Mouse (Mus musculus) lung, embryonic 14.5 days (tissue): ENCODE data around the gene Itgax. TPM values are rescaled to one million over a fixed set of nuclear protein-coding genes. Genes with fewer than 3 reads are reported as not detected.

Experiments used
- ATAC-seq: fragments of 200-750 bp; cut with Nextera tagmentation; 2 replicates; pipeline ENCODE4 v1.8.0; 2017; ENCODE audit warnings: mild to moderate bottlenecking, moderate TSS enrichment, moderate library complexity; ENCODE audit not compliant: insufficient read depth
- DNase-seq: peaks from one replicate; pipeline ENCODE4 v3.0.0-alpha.2; 2015
- H3K27ac ChIP-seq: fragments of 300-500 bp; sonication (generic); 2 replicates; pipeline ENCODE4 v1.5.1; 2014; ENCODE audit warnings: low read depth, mild to moderate bottlenecking, moderate library complexity
- H3K27me3 ChIP-seq: fragments of 300-500 bp; sonication (generic); 2 replicates; pipeline ENCODE4 v1.6.1; 2014; ENCODE audit warnings: low read length, control low read depth; ENCODE audit not compliant: insufficient read depth
- H3K36me3 ChIP-seq: fragments of 300-500 bp; sonication (generic); 2 replicates; pipeline ENCODE4 v1.6.1; 2014; ENCODE audit warnings: control low read depth; ENCODE audit not compliant: insufficient read depth
- H3K4me1 ChIP-seq: fragments of 300-500 bp; sonication (generic); 2 replicates; pipeline ENCODE4 v1.6.1; 2014; ENCODE audit warnings: antibody characterized with exemption, control low read depth; ENCODE audit not compliant: insufficient read depth
- H3K4me2 ChIP-seq: fragments of 300-500 bp; sonication (generic); 2 replicates; pipeline ENCODE4 v1.6.1; 2014; ENCODE audit warnings: mild to moderate bottlenecking
- H3K4me3 ChIP-seq: fragments of 300-500 bp; sonication (generic); 2 replicates; pipeline ENCODE4 v1.5.1; 2014; ENCODE audit warnings: low read depth, low read length
- H3K9ac ChIP-seq: fragments of 300-500 bp; sonication (generic); 2 replicates; pipeline ENCODE4 v1.6.1; 2014
- H3K9me3 ChIP-seq: fragments of 300-500 bp; sonication (generic); 2 replicates; pipeline ENCODE4 v1.6.1; 2016; ENCODE audit warnings: low read depth, low read length, control low read depth
- CTCF ChIP-seq: IDR thresholded peaks from 2 replicates; pipeline ENCODE4 v1.5.1; 2016; ENCODE audit warnings: antibody characterized with exemption, low read depth
- WGBS: fragments of 180-500 bp; shearing (Covaris S2); extraction: QIAGEN DNeasy Blood & Tissue Kit; methylation state at CpG from one replicate; pipeline ENCODE4 v1.1.7; 2014; 5-methylcytosine and 5-hydroxymethylcytosine counted together
- polyA plus RNA-seq: library from polyadenylated mRNA; unstranded; fragments of >200 nt; fragmentation: Nextera tagmentation; extraction: Ambion mirVana; gene quantifications from 2 replicates; pipeline ENCODE4 v1.2.1, GENCODE M21; 2014

Itgax gene
- polyA plus RNA-seq, 1 experiment from 2014 or later = 0.11 TPM

DNA sequence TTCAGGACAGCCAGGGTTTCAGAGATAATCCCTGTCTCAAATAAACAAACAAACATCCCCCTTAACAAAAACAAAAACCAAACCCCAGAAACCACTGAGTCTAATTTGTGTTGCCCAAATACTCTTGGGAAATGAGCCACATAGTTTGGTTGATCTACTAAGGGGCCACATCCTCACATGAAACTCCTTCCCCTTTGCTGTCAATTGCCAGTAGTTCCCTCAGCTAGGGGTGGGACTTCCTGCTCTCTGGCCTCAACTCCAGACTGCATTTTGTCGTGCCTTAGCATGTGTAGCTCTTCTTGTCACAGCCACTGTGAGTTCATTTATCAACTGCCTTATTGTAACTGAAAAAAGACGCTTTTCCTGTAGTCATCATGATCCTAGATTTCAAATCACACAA, 19.0 kb upstream of the Itgax start:
- no peak for ATAC-seq

DNA sequence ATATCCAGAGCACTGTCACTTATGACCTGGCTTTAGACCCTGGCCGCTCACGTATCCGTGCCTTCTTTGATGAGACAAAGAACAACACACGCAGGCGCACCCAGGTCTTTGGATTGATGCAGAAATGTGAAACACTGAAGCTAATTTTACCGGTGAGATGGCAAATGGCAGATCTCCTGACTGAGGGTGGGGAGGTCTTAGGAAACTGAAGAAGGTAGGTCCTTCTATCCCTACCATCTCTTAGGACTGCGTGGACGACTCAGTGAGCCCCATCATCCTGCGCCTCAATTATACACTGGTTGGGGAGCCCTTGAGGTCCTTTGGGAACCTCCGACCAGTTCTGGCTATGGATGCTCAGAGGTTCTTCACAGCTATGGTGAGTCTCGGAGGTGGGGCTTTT, 17.2 kb upstream of the Itgax start:
- no peak overlapping the region for H3K9ac ChIP-seq
- no peak for TF ChIP-seq CTCF
- no peak overlapping the region for H3K4me3 ChIP-seq
- no peaks in the 10 kb centered on the region for H3K9me3 ChIP-seq
- no peaks in the 10 kb centered on the region for H3K4me1 ChIP-seq
- ATAC-seq = no peak
- WGBS = 88% methylated on average over 11 of the region's 11 CpGs
- no peak for DNase-seq
- no peak overlapping the region for H3K4me2 ChIP-seq
- no peak overlapping the region for H3K27ac ChIP-seq
- H3K27me3 ChIP-seq = no peaks in the 10 kb centered on the region
- H3K36me3 ChIP-seq = no peaks in the 10 kb centered on the region

More for the DNA sequence above, 19.0 kb upstream of the Itgax start:
- WGBS = 45% methylated on average over 2 of the region's 2 CpGs
- no peaks in the 10 kb centered on the region for H3K9me3 ChIP-seq
- no peak for TF ChIP-seq CTCF
- no peak overlapping the region for H3K4me2 ChIP-seq
- no peak overlapping the region for H3K27ac ChIP-seq
- no peaks in the 10 kb centered on the region for H3K27me3 ChIP-seq
- no peak overlapping the region for H3K4me3 ChIP-seq
- no peak overlapping the region for H3K9ac ChIP-seq
- DNase-seq = no peak
- no peaks in the 10 kb centered on the region for H3K36me3 ChIP-seq
- H3K4me1 ChIP-seq = no peaks in the 10 kb centered on the region

GRCm38 (mm10) chr7:128114371-128115105, 14.8 kb upstream of the Itgax start:
- no peak overlapping the region for H3K27ac ChIP-seq
- no peak for ATAC-seq
- 88% methylated on average over 11 of the region's 11 CpGs for WGBS

DNA sequence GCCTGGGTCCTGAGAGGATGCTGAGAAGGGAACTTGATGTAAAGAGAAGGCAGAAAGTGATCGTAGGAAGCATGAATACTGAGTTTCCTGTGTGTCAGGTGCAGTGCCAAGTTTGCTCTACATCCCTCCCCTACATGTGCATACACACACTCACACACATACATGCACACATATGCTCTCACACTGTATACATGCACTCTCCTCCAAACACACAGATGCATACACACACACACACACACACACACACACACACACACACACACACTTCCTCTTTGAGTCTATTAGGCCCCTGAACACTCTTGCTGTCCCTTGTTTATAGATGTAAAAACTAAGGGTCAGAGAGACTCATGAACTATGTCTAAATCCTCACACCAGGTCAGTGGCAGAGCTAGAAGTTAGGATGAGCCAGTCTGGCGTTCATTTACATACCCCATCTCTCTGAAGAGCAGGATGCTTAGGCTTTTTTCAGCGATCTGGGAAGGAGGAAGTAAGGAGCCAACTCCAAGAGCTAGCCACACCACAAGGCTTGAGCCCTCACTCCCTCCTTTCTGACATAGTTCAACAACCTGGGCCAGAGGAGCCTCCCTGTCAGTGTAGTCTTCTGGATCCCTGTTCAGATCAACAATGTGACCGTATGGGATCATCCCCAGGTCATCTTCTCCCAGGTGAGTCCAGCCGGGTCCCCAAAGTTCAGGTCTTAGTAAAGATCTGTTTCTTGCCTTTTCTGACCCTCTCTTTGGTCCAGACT, 14.0 kb upstream of the Itgax start:
- Histone ChIP-seq H3K9me3 (no peaks in the 10 kb centered on the region), H3K4me2 (no peak overlapping the region), H3K9ac (no peak overlapping the region), H3K4me1 (no peaks in the 10 kb centered on the region), H3K27ac (no peak overlapping the region), H3K4me3 (no peak overlapping the region), H3K36me3 (no peaks in the 10 kb centered on the region), H3K27me3 (no peaks in the 10 kb centered on the region)
- DNase-seq = no peak
- no peak for ATAC-seq
- 67% methylated on average over 5 of the region's 5 CpGs for WGBS
- no peak for TF ChIP-seq CTCF

More at GRCm38 (mm10) chr7:128114371-128115105, 14.8 kb upstream of the Itgax start:
- H3K27me3 ChIP-seq = no peaks in the 10 kb centered on the region
- no peaks in the 10 kb centered on the region for H3K36me3 ChIP-seq
- TF ChIP-seq CTCF = no peak
- no peaks in the 10 kb centered on the region for H3K4me1 ChIP-seq
- no peak for DNase-seq
- no peak overlapping the region for H3K4me2 ChIP-seq
- no peaks in the 10 kb centered on the region for H3K9me3 ChIP-seq
- no peak overlapping the region for H3K9ac ChIP-seq
- no peak overlapping the region for H3K4me3 ChIP-seq

DNA sequence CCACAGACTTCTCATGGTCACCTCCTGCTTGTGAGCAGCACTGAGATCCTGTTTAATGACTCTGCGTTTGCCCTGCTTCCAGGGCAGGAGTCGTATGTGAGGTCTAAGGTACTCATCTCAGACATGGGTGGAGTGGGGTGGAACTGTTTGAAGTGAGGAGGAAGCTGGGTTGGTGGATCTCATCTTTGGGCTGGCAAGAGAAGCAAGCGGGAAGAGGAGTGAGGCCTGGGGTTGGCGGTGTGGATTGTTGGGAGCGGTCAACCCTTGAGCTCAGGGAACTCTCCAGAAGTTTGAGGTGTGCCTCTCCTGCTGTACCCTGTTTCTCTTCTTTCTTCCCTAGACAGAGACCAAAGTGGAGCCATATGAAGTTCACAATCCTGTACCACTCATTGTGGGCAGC, 13.0 kb upstream of the Itgax start:
- WGBS = 89% methylated on average over 5 of the region's 5 CpGs
- Histone ChIP-seq H3K36me3 (no peaks in the 10 kb centered on the region), H3K9me3 (no peaks in the 10 kb centered on the region), H3K4me1 (no peaks in the 10 kb centered on the region), H3K27me3 (no peaks in the 10 kb centered on the region), H3K4me2 (no peak overlapping the region), H3K4me3 (no peak overlapping the region), H3K9ac (no peak overlapping the region), H3K27ac (no peak overlapping the region)
- ATAC-seq (no peak), DNase-seq (no peak)
- no peak for TF ChIP-seq CTCF

GRCm38 (mm10) chr7:128119726-128120490, 9.4 kb upstream of the Itgax start:
- H3K27ac ChIP-seq = no peak overlapping the region
- 82% methylated on average over 6 of the region's 6 CpGs for WGBS
- no peaks in the 10 kb centered on the region for H3K9me3 ChIP-seq
- no peaks in the 10 kb centered on the region for H3K4me1 ChIP-seq
- DNase-seq (no peak), ATAC-seq (no peak)
- H3K4me2 ChIP-seq = no peak overlapping the region
- H3K9ac ChIP-seq = no peak overlapping the region
- no peak overlapping the region for H3K4me3 ChIP-seq
- H3K27me3 ChIP-seq = no peaks in the 10 kb centered on the region
- H3K36me3 ChIP-seq = no peaks in the 10 kb centered on the region
- no peak for TF ChIP-seq CTCF

- no peaks in the 10 kb centered on the region for H3K36me3 ChIP-seq
- H3K4me3 ChIP-seq = no peak overlapping the region
- H3K27ac ChIP-seq = no peak overlapping the region
- H3K9ac ChIP-seq = no peak overlapping the region
- no peak overlapping the region for H3K4me2 ChIP-seq
- H3K9me3 ChIP-seq = no peaks in the 10 kb centered on the region
- H3K27me3 ChIP-seq = no peaks in the 10 kb centered on the region
- no peak for TF ChIP-seq CTCF
- no peaks in the 10 kb centered on the region for H3K4me1 ChIP-seq
- 71% methylated on average over 5 of the region's 5 CpGs for WGBS
- ATAC-seq (no peak), DNase-seq (no peak)
Measured at GRCm38 (mm10) chr7:128132148-128132547, 2.8 kb downstream of the Itgax start.
